Mouse (Mus musculus) left cerebral cortex, postnatal 10 days (tissue): ENCODE results near the gene Atic. TPM values are rescaled to one million over a fixed set of nuclear protein-coding genes. Genes with fewer than 3 reads are reported as not detected.

Source experiments
- DNase-seq, 2 experiments: peaks; one replicate each; pipeline ENCODE4 v3.0.0; 2021 to 2022; ENCODE audit warnings: low spot score in 2 of 2, mixed read lengths in 1 of 2; ENCODE audit errors: extremely low spot score in 1 of 2
- intact Hi-C: fragments of 180-260 bp; cut with DNase I; formaldehyde crosslinking; loops from one replicate; pipeline ENCODE4 v1.15.1; 2025
- total RNA-seq, 2 experiments: library from RNA; stranded (reverse); gene quantifications; 2 replicates each; pipeline ENCODE4 v1.2.3; 2021

The Atic gene
- total RNA-seq, 2 experiments from 2014 or later = 41.6 to 44.6 TPM

GRCm38 (mm10) chr1:71586658-71587057 is 29.7 kb downstream of the Atic start:
- intact Hi-C loops = no loop called here
- DNase-seq = no peak

GRCm38 (mm10) chr1:71590038-71590437 is 33.1 kb downstream of the Atic start:
- no peak for DNase-seq

GRCm38 (mm10) chr1:71593184-71593583 is 36.2 kb downstream of the Atic start:
- intact Hi-C loops = no loop called here
- no peak for DNase-seq

More at GRCm38 (mm10) chr1:71590038-71590437, 33.1 kb downstream of the Atic start:
- intact Hi-C loops = no loop called here

- intact Hi-C loops = no loop called here
- no peak for DNase-seq
Observed at GRCm38 (mm10) chr1:71594268-71594667, 37.3 kb downstream of the Atic start.

DNA sequence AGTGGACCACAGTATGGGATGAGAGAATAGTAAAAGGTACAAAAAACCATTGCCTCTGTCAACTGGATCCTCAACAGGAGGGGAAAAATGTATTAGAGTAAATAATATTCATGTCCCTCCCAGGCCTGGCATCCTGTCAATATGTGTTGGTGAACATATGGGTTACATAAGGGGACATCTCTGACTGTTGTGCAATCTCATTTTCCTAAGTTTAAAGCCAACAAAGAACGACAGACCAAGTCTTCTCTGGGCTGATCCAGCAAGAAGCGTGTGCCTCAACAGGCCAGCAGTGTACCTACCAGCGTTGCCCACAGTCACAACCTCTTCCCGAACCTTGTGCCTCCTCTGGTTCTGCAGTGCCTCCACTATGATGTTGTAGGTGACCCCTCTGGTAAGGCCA is 38.4 kb downstream of the Atic start:
- no peak for DNase-seq
- intact Hi-C loops = no loop called here

- no peak for DNase-seq
- intact Hi-C loops = loop anchor here (5.0 kb wide), 1 partner anchor 563 kb away; no protein-coding TSS in a partner anchor
Observed at GRCm38 (mm10) chr1:71605751-71606150, 48.8 kb downstream of the Atic start.

- intact Hi-C loops = loop anchor here (5.0 kb wide), 1 partner anchor 564 kb away; no protein-coding TSS in a partner anchor
- DNase-seq = no peak
Observed at GRCm38 (mm10) chr1:71606600-71607325, 49.8 kb downstream of the Atic start.

DNA sequence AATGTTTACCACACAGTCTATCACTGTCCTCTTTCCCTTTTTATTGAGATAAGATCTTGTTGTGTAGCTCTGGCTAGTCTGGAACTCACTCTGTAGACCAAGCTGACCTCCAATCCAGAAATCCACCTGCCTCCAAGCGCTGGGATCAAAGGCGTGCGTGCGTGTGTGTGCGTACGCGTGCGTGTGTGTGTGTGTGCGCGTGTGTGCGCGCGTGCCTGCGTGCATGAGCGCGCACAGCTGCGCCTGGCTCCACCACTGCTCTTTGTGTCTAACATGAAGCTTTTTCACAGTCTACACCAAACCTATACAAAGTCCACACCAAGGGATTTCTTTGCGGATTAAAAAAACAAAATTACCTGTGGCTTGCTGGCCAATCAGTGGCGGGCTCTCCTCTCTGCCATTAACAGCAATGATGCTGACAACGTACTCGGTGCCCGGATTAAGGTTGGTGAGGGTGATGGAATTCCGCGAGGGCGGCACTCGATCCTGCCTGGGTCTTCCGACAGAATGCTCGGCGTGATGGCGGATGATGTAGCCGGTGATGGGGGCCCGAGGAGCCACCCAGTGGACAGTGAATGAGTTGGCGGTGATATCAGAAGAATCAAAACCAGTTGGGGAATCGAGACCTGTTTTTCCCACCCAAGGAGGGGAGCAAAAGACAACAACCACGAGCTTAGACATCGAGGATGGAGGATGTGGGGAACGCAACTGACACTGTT is 52.3 kb downstream of the Atic start:
- no peak for DNase-seq
- intact Hi-C loops = loop anchor here (5.0 kb wide), 1 partner anchor 567 kb away; no protein-coding TSS in a partner anchor

GRCm38 (mm10) chr1:71609916-71610315 is 53.0 kb downstream of the Atic start:
- intact Hi-C loops = loop anchor here (5.0 kb wide), 1 partner anchor 568 kb away; no protein-coding TSS in a partner anchor
- no peak for DNase-seq

GRCm38 (mm10) chr1:71612256-71612655 is 55.3 kb downstream of the Atic start:
- intact Hi-C loops = no loop called here
- no peak for DNase-seq

DNA sequence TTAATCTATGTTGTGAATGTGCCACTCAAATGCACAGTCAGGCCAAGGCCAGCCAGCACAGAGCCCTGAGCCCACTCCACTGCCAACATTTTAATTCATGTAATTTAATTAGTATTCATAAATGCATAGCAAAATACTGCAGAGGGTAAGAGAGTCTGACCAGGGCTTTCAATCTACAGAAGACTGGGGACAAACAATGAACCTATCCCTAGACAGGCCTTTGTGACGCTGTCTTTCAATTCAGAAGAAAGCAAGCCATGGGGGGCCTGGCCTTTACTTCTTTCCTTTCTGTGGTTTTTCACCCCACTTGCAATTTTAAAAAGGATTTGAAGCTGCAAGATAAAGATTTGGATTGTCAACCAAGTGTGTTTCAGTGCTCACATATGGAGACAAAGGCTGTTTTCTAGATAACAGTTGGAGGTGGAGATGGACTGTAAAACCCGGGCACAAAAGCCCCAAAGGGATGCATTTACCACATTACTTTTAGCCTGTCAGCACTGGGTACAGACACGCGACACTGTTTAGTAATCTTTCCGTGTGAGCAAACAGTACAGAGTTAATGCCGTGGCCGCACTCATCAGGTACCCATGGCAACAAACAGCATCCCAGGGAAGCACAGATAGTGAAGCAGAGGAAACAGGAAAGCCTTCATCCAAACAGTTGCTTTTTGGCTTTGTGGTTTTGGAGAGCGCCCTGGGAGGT is 57.7 kb downstream of the Atic start:
- DNase-seq = peak in 1 of 2 experiments; percentile 10

GRCm38 (mm10) chr1:71621526-71621925 is 64.6 kb downstream of the Atic start:
- intact Hi-C loops = no loop called here
- DNase-seq = no peak

More for the DNA sequence above, 57.7 kb downstream of the Atic start:
- intact Hi-C loops = no loop called here

- intact Hi-C loops = no loop called here
- DNase-seq = no peak
Observed at GRCm38 (mm10) chr1:71623625-71624024, 66.7 kb downstream of the Atic start.

Other genes starting within 250 kb of the Atic start
- gene Abca12, start 142.2 kb upstream of the Atic start, total RNA-seq = under 1 TPM; 0.22 to 0.34 TPM
- 100 to 1,000 TPM; 109 to 121 TPM for gene Fn1, start 96.0 kb downstream of the Atic start, total RNA-seq